Mouse (Mus musculus) hindbrain, embryonic 14.5 days (tissue): ENCODE measurements around the gene Brms1. TPM values are rescaled to one million over a fixed set of nuclear protein-coding genes. Genes with fewer than 3 reads are reported as not detected.

Experiments
- polyA plus RNA-seq: library from polyadenylated mRNA; unstranded; fragments of >200 nt; fragmentation: Nextera tagmentation; extraction: Ambion mirVana; gene quantifications from 2 replicates; pipeline ENCODE4 v1.2.1, GENCODE M21; 2014

Brms1 gene
- polyA plus RNA-seq, 1 experiment from 2014 or later, result 28.6 TPM

Other genes starting within 250 kb of the Brms1 start
- 78.9 and 82.7 TPM in 2 replicates for gene Rbm4, start 247.5 kb upstream of the Brms1 start, polyA plus RNA-seq
- gene Gm21992, start 229.7 kb upstream of the Brms1 start, polyA plus RNA-seq, result 8.6 and 10.5 TPM in 2 replicates
- gene Rbm14, start 229.7 kb upstream of the Brms1 start, polyA plus RNA-seq, result 56.3 and 62.8 TPM in 2 replicates
- 31.9 and 41.4 TPM in 2 replicates for gene Ccs, start 202.0 kb upstream of the Brms1 start, polyA plus RNA-seq
- gene Ccdc87, start 202.0 kb upstream of the Brms1 start, polyA plus RNA-seq, result 0.71 and 0.81 TPM in 2 replicates
- gene Ctsf, start 186.2 kb upstream of the Brms1 start, polyA plus RNA-seq, result 68.8 and 74.4 TPM in 2 replicates
- gene Actn3, start 163.4 kb upstream of the Brms1 start, polyA plus RNA-seq, result 2.9 and 3.2 TPM in 2 replicates
- 17.0 and 17.7 TPM in 2 replicates for gene Zdhhc24, start 162.7 kb upstream of the Brms1 start, polyA plus RNA-seq
- 12.5 and 12.9 TPM in 2 replicates for gene Bbs1, start 134.7 kb upstream of the Brms1 start, polyA plus RNA-seq
- gene Dpp3, start 113.1 kb upstream of the Brms1 start, polyA plus RNA-seq, result 90.7 and 95.7 TPM in 2 replicates
- gene Peli3, start 98.2 kb upstream of the Brms1 start, polyA plus RNA-seq, result 9.5 and 11.6 TPM in 2 replicates
- gene Mrpl11, start 79.2 kb upstream of the Brms1 start, polyA plus RNA-seq, result 119 TPM in 2 replicates
- gene Npas4, start 51.0 kb upstream of the Brms1 start, polyA plus RNA-seq, result 0.23 and 0.31 TPM in 2 replicates
- 9.9 and 10.7 TPM in 2 replicates for gene Slc29a2, start 17.5 kb upstream of the Brms1 start, polyA plus RNA-seq
- 93.7 and 101 TPM in 2 replicates for gene B4gat1, start 2.5 kb upstream of the Brms1 start, polyA plus RNA-seq
- 1.4 and 1.9 TPM in 2 replicates for gene AC124502.3, start 2.5 kb upstream of the Brms1 start, polyA plus RNA-seq
- gene Rin1, start 9.1 kb downstream of the Brms1 start, polyA plus RNA-seq, result 1.1 and 1.4 TPM in 2 replicates
- gene Cd248, start 26.7 kb downstream of the Brms1 start, polyA plus RNA-seq, result 23.8 and 26.4 TPM in 2 replicates
- gene Tmem151a, start 44.2 kb downstream of the Brms1 start, polyA plus RNA-seq, result 20.7 and 23.8 TPM in 2 replicates
- 62.4 and 72.6 TPM in 2 replicates for gene Yif1a, start 47.2 kb downstream of the Brms1 start, polyA plus RNA-seq
- gene Cnih2, start 57.2 kb downstream of the Brms1 start, polyA plus RNA-seq, result 485 and 502 TPM in 2 replicates
- gene Rab1b, start 65.7 kb downstream of the Brms1 start, polyA plus RNA-seq, result 210 and 213 TPM in 2 replicates
- 72.7 and 72.9 TPM in 2 replicates for gene Klc2, start 77.2 kb downstream of the Brms1 start, polyA plus RNA-seq
- 54.3 and 59.7 TPM in 2 replicates for gene Pacs1, start 231.8 kb downstream of the Brms1 start, polyA plus RNA-seq